Mouse (Mus musculus) ES-Bruce4 (cell line): ENCODE measurements around the gene Gimap4.

Source experiments
- CTCF ChIP-seq: IDR thresholded peaks from one replicate; pipeline ENCODE4 v1.8.1; 2011; ENCODE audit warnings: low read depth, low read length
- EP300 ChIP-seq: IDR thresholded peaks from 2 replicates; pipeline ENCODE4 v1.6.1; 2011; ENCODE audit warnings: low read depth, low read length; ENCODE audit not compliant: insufficient read depth
- POLR2A ChIP-seq: IDR thresholded peaks from one replicate; pipeline ENCODE4 v1.8.1; 2011; ENCODE audit warnings: low read length; ENCODE audit not compliant: insufficient read depth

DNA sequence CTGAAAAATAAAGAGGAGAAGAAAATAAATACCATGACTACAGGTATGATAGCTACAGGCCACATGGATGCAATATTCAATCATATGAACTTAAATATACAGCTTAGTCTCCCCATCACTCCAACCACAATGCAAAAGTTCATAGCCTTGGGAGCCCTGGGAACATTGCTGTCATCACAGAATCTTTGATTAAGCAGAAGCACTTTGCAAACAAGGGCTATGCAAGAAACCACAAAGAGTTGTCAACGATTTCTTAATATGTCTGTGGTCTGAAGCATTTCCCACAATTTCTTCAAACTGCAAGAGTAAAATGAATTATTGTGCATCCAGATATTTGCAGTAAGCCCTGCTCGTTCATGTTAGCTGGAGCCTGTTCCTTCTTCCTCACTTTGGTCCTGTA lies 52.7 kb downstream of the Gimap4 start:
- TF ChIP-seq CTCF (no peak), POLR2A (no peak), EP300 (no peak)
